Mouse (Mus musculus) G1E-ER4 (cell line): Measurements from ENCODE around the gene Gm45716. TPM values are rescaled to one million over a fixed set of nuclear protein-coding genes. Genes with fewer than 3 reads are reported as not detected.

Experiments used
- GATA1 ChIP-seq: IDR thresholded peaks from one replicate; pipeline ENCODE4 v1.8.0; 2012; ENCODE audit warnings: low read length, inconsistent platforms
- polyA plus RNA-seq: library from polyadenylated mRNA; stranded (reverse); fragments of >175 nt; gene quantifications from 2 replicates; pipeline ENCODE4 v1.2.3, GENCODE M21; 2012

The Gm45716 gene
- polyA plus RNA-seq = 0.92 and 1.3 TPM in 2 replicates

GRCm38 (mm10) chr11:90187441-90187840, at the start of gene Gm45716:
TSS of gene Gm45716 (plus strand) at chr11:90187683.
- no peak for TF ChIP-seq GATA1

GRCm38 (mm10) chr11:90142393-90142792, 45.1 kb upstream of the Gm45716 start:
- TF ChIP-seq GATA1 = no peak

GRCm38 (mm10) chr11:90142936-90143335, 44.5 kb upstream of the Gm45716 start:
- TF ChIP-seq GATA1 = no peak

- no peak for TF ChIP-seq GATA1
Observed at GRCm38 (mm10) chr11:90146086-90146860, 41.2 kb upstream of the Gm45716 start.

DNA sequence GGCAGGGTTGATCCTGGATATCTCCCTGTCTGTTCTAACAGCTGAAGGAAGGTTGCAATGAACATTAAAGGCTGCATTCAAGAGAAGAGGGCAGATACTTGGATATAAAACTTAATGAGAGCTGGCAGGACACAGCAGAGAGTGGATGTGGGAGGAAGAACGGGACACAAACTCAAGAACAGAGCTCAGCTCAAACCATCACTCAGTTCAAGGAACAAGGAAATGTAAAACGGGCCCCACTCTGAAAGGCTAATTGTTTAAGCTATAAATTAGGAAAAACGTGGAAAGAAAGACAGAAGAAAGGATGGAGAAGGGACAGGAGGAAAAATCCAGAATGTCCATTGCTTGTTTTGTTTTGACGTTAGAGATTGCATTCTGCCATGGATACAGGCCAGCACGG, 32.4 kb upstream of the Gm45716 start:
- TF ChIP-seq GATA1 = no peak

- no peak for TF ChIP-seq GATA1
Observed at GRCm38 (mm10) chr11:90155466-90155865, 32.0 kb upstream of the Gm45716 start.

- TF ChIP-seq GATA1 = no peak
Observed at GRCm38 (mm10) chr11:90167771-90168170, 19.7 kb upstream of the Gm45716 start.

GRCm38 (mm10) chr11:90168338-90169065, 19.0 kb upstream of the Gm45716 start:
- no peak for TF ChIP-seq GATA1

GRCm38 (mm10) chr11:90169200-90170013, 18.1 kb upstream of the Gm45716 start:
- TF ChIP-seq GATA1 = no peak

- TF ChIP-seq GATA1 = no peak
Observed at GRCm38 (mm10) chr11:90170014-90170320, 17.5 kb upstream of the Gm45716 start.

DNA sequence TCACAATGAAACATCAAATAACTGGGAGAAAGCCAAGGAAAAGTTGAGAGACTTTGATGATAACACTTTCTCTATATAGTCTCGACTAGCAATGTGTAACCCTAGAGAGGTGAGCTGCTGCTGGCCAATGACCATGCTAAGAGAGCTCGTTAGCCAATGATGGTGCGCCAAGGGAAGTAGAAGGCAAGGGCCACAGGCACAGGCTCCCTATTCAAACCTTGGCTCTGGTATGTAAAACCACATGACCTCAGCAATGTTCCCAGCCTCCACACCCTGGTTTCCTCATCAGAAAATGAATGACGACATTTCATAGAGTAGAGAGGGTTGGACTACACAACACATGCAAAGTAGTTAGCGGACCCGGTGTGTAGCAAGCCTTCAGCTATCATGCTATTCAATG, 15.2 kb upstream of the Gm45716 start:
- no peak for TF ChIP-seq GATA1

GRCm38 (mm10) chr11:90175634-90176300, 11.7 kb upstream of the Gm45716 start:
- no peak for TF ChIP-seq GATA1

DNA sequence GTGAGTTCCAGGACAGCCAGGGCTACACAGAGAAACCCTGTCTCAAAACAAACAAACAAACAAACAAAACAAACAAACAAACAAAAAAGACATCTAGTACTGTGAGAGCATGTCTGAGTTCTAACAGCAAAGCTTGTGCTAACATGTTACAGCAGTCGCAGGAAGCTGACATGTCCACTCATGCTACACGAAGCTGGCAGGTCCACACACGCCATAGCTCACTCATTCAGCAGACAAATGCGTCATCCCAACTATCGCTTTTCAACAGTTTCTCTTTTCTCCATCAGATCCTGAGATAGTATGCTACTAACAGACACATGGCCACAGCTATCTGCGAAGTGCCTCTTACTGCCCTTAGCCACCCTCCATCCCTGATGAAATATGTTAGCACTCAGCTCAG, 10.1 kb upstream of the Gm45716 start:
- TF ChIP-seq GATA1 = no peak

GRCm38 (mm10) chr11:90183361-90183760, 4.1 kb upstream of the Gm45716 start:
- TF ChIP-seq GATA1 = no peak

DNA sequence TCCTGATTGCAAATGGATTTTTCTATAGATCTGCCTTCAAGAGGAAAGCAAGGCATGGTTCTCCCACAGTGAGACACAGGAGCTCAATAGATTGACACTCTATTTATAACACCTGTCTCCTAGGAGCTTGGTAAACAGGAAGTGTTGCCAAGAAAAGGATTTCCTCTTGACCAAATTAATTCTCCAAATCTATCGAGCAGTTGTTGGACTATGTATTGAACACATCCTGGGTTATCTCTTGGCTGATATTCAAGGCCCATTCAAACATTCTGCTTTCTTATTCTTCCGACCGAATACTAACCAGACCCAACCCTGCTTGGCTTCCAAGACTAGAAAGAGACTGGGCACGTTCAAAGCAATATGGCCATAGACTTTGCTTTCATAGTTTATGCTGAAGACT, 2.7 kb upstream of the Gm45716 start:
- TF ChIP-seq GATA1 = no peak

DNA sequence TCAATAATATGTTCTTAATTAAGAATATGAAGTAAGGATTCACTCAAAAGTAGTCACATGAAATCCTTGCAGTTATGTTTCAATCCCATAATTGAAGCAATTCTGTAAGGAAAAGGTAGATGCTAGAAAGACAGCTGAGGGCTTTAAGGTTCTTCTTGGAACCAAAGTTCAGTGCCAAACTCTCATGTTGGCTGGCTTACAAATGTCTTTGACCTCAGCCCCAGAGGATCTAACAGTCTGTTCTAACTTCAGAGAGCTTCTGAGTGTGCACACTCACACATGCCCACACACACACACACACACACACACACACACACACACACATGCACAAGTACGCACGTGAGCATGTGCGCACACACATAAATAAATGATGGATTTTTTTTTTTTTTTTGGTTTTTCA, 2.7 kb downstream of the Gm45716 start:
- TF ChIP-seq GATA1 = no peak

DNA sequence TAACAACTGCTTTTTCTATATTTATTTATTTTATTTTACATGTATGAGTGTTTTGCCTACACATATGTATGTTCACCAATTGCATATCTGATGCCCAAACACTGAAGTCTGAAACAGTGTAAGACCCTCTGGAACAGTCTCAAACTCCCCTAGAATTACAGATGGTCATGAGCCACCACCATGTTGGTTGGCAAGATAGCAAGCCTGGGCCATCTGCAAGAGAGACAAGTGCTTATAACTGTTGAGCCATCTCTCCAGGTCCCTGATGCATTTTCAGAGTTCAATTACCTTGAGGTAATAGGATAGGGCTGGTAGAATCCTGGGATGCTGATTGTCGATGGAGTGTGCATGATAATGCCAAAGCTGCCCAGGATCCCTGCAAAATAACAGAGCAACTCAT, 7.5 kb downstream of the Gm45716 start:
- TF ChIP-seq GATA1 = no peak
